8 mouse cellular contexts compared by ENCODE assay signal in the genomic region with DNA sequence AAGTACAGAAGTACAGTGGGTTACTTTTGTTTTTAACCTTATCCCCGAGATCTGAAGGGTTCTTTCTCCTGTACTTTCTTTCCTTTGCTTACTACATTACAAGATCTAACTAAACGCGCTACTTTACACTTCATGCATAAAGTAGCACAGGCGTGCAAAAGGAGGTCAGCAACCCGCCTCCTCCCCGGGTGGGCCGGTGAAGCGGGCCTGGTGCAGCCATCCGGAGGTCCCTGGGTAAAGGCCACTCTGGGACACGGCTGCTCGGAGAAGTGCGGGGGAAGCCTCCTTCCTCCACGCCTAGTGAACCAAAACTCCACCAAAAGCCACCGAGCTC. TPM values are rescaled to one million over a fixed set of nuclear protein-coding genes. Genes with fewer than 3 reads are reported as not detected.
DNase-seq lines count a peak whose midpoint lies in the region; ATAC-seq and TF ChIP-seq lines count a peak whose summit lies in the region.

No protein-coding gene starts in this region.

- in situ Hi-C loops in Patski (cut with MboI; ENCODE audit: low pct_unique_long_range_greater_than_20kb): loop anchor here (25.0 kb wide), 1 partner anchor 775 kb away; no protein-coding TSS in a partner anchor

- H3K4me3 ChIP-seq in heart, postnatal 0 days (ENCODE audit: low read depth, low read length): peak overlapping the region; percentile 85
- H3K4me3 ChIP-seq in hindbrain, embryonic 12.5 days: peak overlapping the region; percentile 84
- H3K4me3 ChIP-seq in midbrain, embryonic 12.5 days: peak overlapping the region; percentile 87

- H3K27ac ChIP-seq in heart, postnatal 0 days (ENCODE audit: low read depth): peak overlapping the region; percentile 93
- peak overlapping the region; percentile 93 for H3K27ac ChIP-seq in hindbrain, embryonic 12.5 days
- peak overlapping the region; percentile 95 for H3K27ac ChIP-seq in midbrain, embryonic 12.5 days (replicated peaks)

- WGBS in heart, postnatal 0 days: 1% methylated on average over 14 of the region's 14 CpGs
- 1% methylated on average over 14 of the region's 14 CpGs for WGBS in hindbrain, embryonic 12.5 days
- WGBS in midbrain, embryonic 12.5 days: under 1% methylated on average over 14 of the region's 14 CpGs

- H3K27me3 ChIP-seq in heart, postnatal 0 days (ENCODE audit: control insufficient read depth, insufficient read depth, low read length): no peaks in the 10 kb centered on the region
- peaks cover 11% of the 10 kb centered on the region for H3K27me3 ChIP-seq in Patski
- no peaks in the 10 kb centered on the region for H3K27me3 ChIP-seq in hindbrain, embryonic 12.5 days
- H3K27me3 ChIP-seq in midbrain, embryonic 12.5 days: no peaks in the 10 kb centered on the region

- no peak for TF ChIP-seq CTCF in heart, postnatal 0 days (IDR thresholded peaks at IDR 0.05; ENCODE audit: low read depth)
- TF ChIP-seq CTCF in Patski (IDR thresholded peaks at IDR 0.05): no peak

- no peak; the same call in 1 of the 2 replicates for TF ChIP-seq EP300 in heart, postnatal 0 days (IDR thresholded peaks at IDR 0.05; ENCODE audit: low read depth)

- intact Hi-C loops in gastrocnemius, postnatal 14 days (cut with DNase I; ENCODE audit: low total_unique reads): loop anchor here (10.0 kb wide), 1 partner anchor 78 kb away; no protein-coding TSS in a partner anchor
- intact Hi-C loops in left cerebral cortex, postnatal 25 days (cut with DNase I): loop anchor here (1.0 to 5.0 kb wide), 2 partner anchors 71 to 275 kb away; a partner anchor contains a TSS

- no peaks in the 10 kb centered on the region for H3K9me3 ChIP-seq in heart, postnatal 0 days (replicated peaks; ENCODE audit: control insufficient read depth, low read length)
- no peaks in the 10 kb centered on the region for H3K9me3 ChIP-seq in hindbrain, embryonic 12.5 days (replicated peaks)
- H3K9me3 ChIP-seq in midbrain, embryonic 12.5 days: no peaks in the 10 kb centered on the region

- ATAC-seq in heart, postnatal 0 days (ENCODE audit: insufficient read depth, low read depth): peak; percentile 61
- peak; percentile 84 for ATAC-seq in Patski
- no peak; the same call in 1 of the 2 replicates for ATAC-seq in hindbrain, embryonic 12.5 days (ENCODE audit: low FRiP score)
- ATAC-seq in midbrain, embryonic 12.5 days (ENCODE audit: low FRiP score, low read depth): no peak

- no peaks in the 10 kb centered on the region for H3K36me3 ChIP-seq in heart, postnatal 0 days (replicated peaks; ENCODE audit: control insufficient read depth, insufficient read depth, low read length)
- H3K36me3 ChIP-seq in hindbrain, embryonic 12.5 days: no peaks in the 10 kb centered on the region
- no peaks in the 10 kb centered on the region for H3K36me3 ChIP-seq in midbrain, embryonic 12.5 days

- peak overlapping the region; percentile 79 for H3K9ac ChIP-seq in heart, postnatal 0 days (replicated peaks; ENCODE audit: low read depth, low read length)
- peak overlapping the region; percentile 84 for H3K9ac ChIP-seq in hindbrain, embryonic 12.5 days
- peak overlapping the region; percentile 86 for H3K9ac ChIP-seq in midbrain, embryonic 12.5 days (replicated peaks)

- peak overlapping the region; percentile 74 for H3K4me2 ChIP-seq in heart, postnatal 0 days (ENCODE audit: low read depth, low read length)
- peak overlapping the region; percentile 54 for H3K4me2 ChIP-seq in hindbrain, embryonic 12.5 days (replicated peaks)
- peak overlapping the region; percentile 66 for H3K4me2 ChIP-seq in midbrain, embryonic 12.5 days (replicated peaks)

- POLR2A ChIA-PET in Patski (lab: Charles Lee): no interaction called here

- DNase-seq in heart, postnatal 0 days (ENCODE audit: low spot score): no peak
- DNase-seq in heart, adult 18-20 months: no peak
- DNase-seq in Patski (ENCODE audit: low read depth, low spot score): peak; percentile 20
- no peak for DNase-seq in gastrocnemius, postnatal 14 days
- DNase-seq in left cerebral cortex, postnatal 25 days (ENCODE audit: low spot score in 2 of 2): no peak
- DNase-seq in frontal cortex, postnatal 25 days (ENCODE audit: low spot score in 2 of 2): no peak

- CTCF ChIA-PET in Patski (lab: Charles Lee): no interaction called here

- peaks cover 10% of the 10 kb centered on the region; the same call in 1 of the 2 replicates for H3K4me1 ChIP-seq in heart, postnatal 0 days (ENCODE audit: control insufficient read depth, insufficient read depth)
- H3K4me1 ChIP-seq in hindbrain, embryonic 12.5 days: peaks cover 6% of the 10 kb centered on the region
- H3K4me1 ChIP-seq in midbrain, embryonic 12.5 days: peaks cover 15% of the 10 kb centered on the region

RNA-seq across cellular contexts. Expression of a gene that starts 0.3 kb away (rescaled TPM):
- 7.5 and 17.0 TPM in 2 replicates for total RNA-seq in heart, postnatal 0 days (2014; rRNA removed; ENCODE audit: low replicate concordance)
- 3.2 and 4.1 TPM in 2 replicates for polyA plus RNA-seq in heart, postnatal 0 days (2015; fragmentation: Nextera tagmentation; extraction: Ambion mirVana)
- 10 to 100 TPM; 18.7 to 19.9 TPM for total RNA-seq in heart, adult 18-20 months (2021)
- polyA plus RNA-seq in Patski (2021): 8.4 TPM
- 7.2 and 8.0 TPM in 2 replicates for polyA plus RNA-seq in hindbrain, embryonic 12.5 days (2016; fragmentation: Nextera tagmentation; extraction: Ambion mirVana)
- polyA plus RNA-seq in midbrain, embryonic 12.5 days (2016; fragmentation: Nextera tagmentation; extraction: Ambion mirVana): 8.7 and 9.1 TPM in 2 replicates
- 10 to 100 TPM; 13.8 to 18.4 TPM for total RNA-seq in gastrocnemius, postnatal 14 days (2021)
- total RNA-seq in left cerebral cortex, postnatal 25 days (2021): 10 to 100 TPM; 42.6 to 45.9 TPM

RNA-seq across cellular contexts. Expression of a gene that starts 34.3 kb away (rescaled TPM):
- total RNA-seq in heart, postnatal 0 days (2014; rRNA removed; ENCODE audit: low replicate concordance): not detected in 2 replicates
- 0.32 TPM in 1 of 2 replicates, not detected in the other for polyA plus RNA-seq in heart, postnatal 0 days (2015; fragmentation: Nextera tagmentation; extraction: Ambion mirVana)
- not detected for total RNA-seq in heart, adult 18-20 months (2021)
- not detected for polyA plus RNA-seq in Patski (2021)
- polyA plus RNA-seq in hindbrain, embryonic 12.5 days (2016; fragmentation: Nextera tagmentation; extraction: Ambion mirVana): 1.7 TPM in 2 replicates
- polyA plus RNA-seq in midbrain, embryonic 12.5 days (2016; fragmentation: Nextera tagmentation; extraction: Ambion mirVana): 0.54 TPM in 1 of 2 replicates, not detected in the other
- not detected for total RNA-seq in gastrocnemius, postnatal 14 days (2021)
- 1 to 10 TPM in 1 of 2 experiments, under 1 TPM in 1; 0.99 to 1.1 TPM for total RNA-seq in left cerebral cortex, postnatal 25 days (2021)

Comparison
In these comparisons a context has a peak if more than half of its experiments do, and no peak if none do; other contexts are left out.
1. ATAC-seq: peak in heart, postnatal 0 days (single experiment) and Patski (single experiment); none in hindbrain, embryonic 12.5 days (single experiment) and midbrain, embryonic 12.5 days (single experiment).
2. Peak in every context shown above with its lines, with median percentiles within 50 percentile points of each other: H3K27ac ChIP-seq, H3K4me2 ChIP-seq, H3K4me3 ChIP-seq and H3K9ac ChIP-seq.